Mouse (Mus musculus) limb, embryonic 14.5 days (tissue): ENCODE data around the gene Olfr166. TPM values are rescaled to one million over a fixed set of nuclear protein-coding genes. Genes with fewer than 3 reads are reported as not detected.
"Not testable (repeated sequence)": the region's sequence is repeated elsewhere in the genome, so short reads cannot be mapped to it uniquely, and the experiment has no call there.

Experiments
- ATAC-seq: fragments of 200-750 bp; cut with Nextera tagmentation; 2 replicates; pipeline ENCODE4 v1.8.0; 2017; ENCODE audit warnings: low read depth, moderate number of reproducible peaks, moderate TSS enrichment; ENCODE audit not compliant: low FRiP score
- DNase-seq: peaks from one replicate; pipeline ENCODE4 v3.0.0-alpha.2; 2015; ENCODE audit warnings: low spot score
- H3K27ac ChIP-seq: fragments of 300-500 bp; sonication (generic); replicated peaks from 2 replicates; pipeline ENCODE4 v1.5.1; 2014; ENCODE audit warnings: low read depth, mild to moderate bottlenecking, low read length, moderate library complexity, mixed read lengths
- H3K27me3 ChIP-seq: fragments of 300-500 bp; sonication (generic); 2 replicates; pipeline ENCODE4 v1.6.1; 2014; ENCODE audit warnings: low read length, mixed read lengths; ENCODE audit not compliant: control insufficient read depth, insufficient read depth
- H3K36me3 ChIP-seq: fragments of 300-500 bp; sonication (generic); 2 replicates; pipeline ENCODE4 v1.6.1; 2014; ENCODE audit warnings: mild to moderate bottlenecking, low read length, moderate library complexity, mixed read lengths; ENCODE audit not compliant: control insufficient read depth, insufficient read depth
- H3K4me1 ChIP-seq: fragments of 300-500 bp; sonication (generic); 2 replicates; pipeline ENCODE4 v1.6.1; 2014; ENCODE audit warnings: antibody characterized with exemption, low read length, mixed read lengths; ENCODE audit not compliant: control insufficient read depth, insufficient read depth
- H3K4me2 ChIP-seq: fragments of 300-500 bp; sonication (generic); replicated peaks from 2 replicates; pipeline ENCODE4 v1.6.1; 2014; ENCODE audit warnings: low read depth, mild to moderate bottlenecking, low read length, moderate library complexity; ENCODE audit not compliant: severe bottlenecking
- H3K4me3 ChIP-seq: fragments of 300-500 bp; sonication (generic); replicated peaks from 2 replicates; pipeline ENCODE4 v1.5.1; 2014; ENCODE audit warnings: low read length
- H3K9ac ChIP-seq: fragments of 300-500 bp; sonication (generic); 2 replicates; pipeline ENCODE4 v1.6.1; 2014; ENCODE audit warnings: mild to moderate bottlenecking, low read depth, low read length, moderate library complexity; ENCODE audit not compliant: severe bottlenecking
- H3K9me3 ChIP-seq: fragments of 300-500 bp; sonication (generic); 2 replicates; pipeline ENCODE4 v1.6.1; 2016; ENCODE audit warnings: low read length; ENCODE audit not compliant: control insufficient read depth
- POLR2A ChIP-seq: fragments of 200-500 bp; IDR thresholded peaks from 2 replicates; pipeline ENCODE4 v1.8.0; 2012; ENCODE audit warnings: inconsistent platforms, mild to moderate bottlenecking, moderate library complexity, borderline replicate concordance; ENCODE audit not compliant: insufficient read depth, insufficient read length; ENCODE audit errors: extremely low read depth
- WGBS: fragments of 180-500 bp; shearing (Covaris S2); extraction: QIAGEN DNeasy Blood & Tissue Kit; methylation state at CpG from one replicate; pipeline ENCODE4 v1.1.7; 2014; 5-methylcytosine and 5-hydroxymethylcytosine counted together
- polyA plus RNA-seq, 2 experiments: library from polyadenylated mRNA; depleted of rRNA in 1 of 2; stranded (reverse) in 1 of 2; unstranded in 1 of 2; fragments of >200 nt; fragmentation: Nextera tagmentation in 1 of 2; extraction: Ambion mirVana in 1 of 2; gene quantifications; 2 replicates each; pipeline versions ENCODE4 v1.2.1 to v1.2.3; 2012 to 2014

Gene Olfr166
- polyA plus RNA-seq (2012; rRNA removed): not detected in 2 replicates
- not detected in 2 replicates for polyA plus RNA-seq (2014; fragmentation: Nextera tagmentation; extraction: Ambion mirVana)

DNA sequence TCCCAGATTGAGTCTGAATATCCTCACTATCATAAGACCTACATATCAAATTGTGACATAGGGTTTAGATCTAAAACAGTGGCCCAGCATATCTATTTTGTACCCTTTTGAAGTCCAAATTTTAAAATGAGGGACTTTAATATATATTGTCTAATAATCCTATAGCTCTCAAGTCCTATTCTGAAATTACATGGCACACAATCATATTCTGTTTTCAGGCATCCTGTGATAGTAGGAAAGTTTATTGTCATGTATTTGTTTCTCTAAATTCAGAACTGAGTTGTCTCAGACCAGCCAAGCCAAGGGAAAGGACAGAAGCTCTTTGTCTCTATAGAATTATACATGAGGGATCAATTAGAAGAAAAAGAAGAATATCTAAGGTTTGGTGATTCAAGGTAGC lies at the start of gene Olfr166:
Olfr166 (plus strand) TSS at position 301 of the 400 bp plus-strand sequence.
- 0 out of 2 replicates have a peak, but pooled peaks cover 4% of the 10 kb centered on the region for H3K9me3 ChIP-seq
- no peak for TF ChIP-seq POLR2A
- H3K4me1 ChIP-seq: no peaks in the 10 kb centered on the region
- H3K36me3 ChIP-seq: no peaks in the 10 kb centered on the region
- H3K9ac ChIP-seq: no peak within 1 kb of the TSS
- H3K4me3 ChIP-seq: no peak within 1 kb of the TSS
- DNase-seq (no peak), ATAC-seq (no peak)
- H3K27ac ChIP-seq: no peak within 1 kb of the TSS
- no peaks in the 10 kb centered on the region for H3K27me3 ChIP-seq
- no peak within 1 kb of the TSS for H3K4me2 ChIP-seq

DNA sequence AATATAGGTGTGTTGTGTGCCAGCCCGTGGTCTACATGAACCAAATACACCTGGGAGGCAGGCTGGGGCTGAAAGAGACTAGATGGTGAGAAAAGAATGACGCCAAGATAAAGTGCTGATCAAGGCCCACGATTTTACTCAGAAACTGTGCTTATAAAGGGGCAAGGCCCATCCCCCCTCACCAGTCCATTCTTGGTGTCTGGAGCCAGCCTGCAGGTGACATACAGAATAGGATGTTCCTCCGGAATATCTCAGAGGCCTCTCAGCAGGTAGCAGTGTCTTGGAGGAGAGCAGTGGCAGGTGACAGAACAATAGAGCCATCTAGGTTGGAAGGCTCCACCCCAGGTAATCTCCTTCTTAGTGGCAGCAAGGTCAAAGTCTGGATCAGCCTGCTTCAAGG lies 24.8 kb upstream of the Olfr166 start:
- not testable (repeated sequence) for H3K9ac ChIP-seq, H3K4me1 ChIP-seq, H3K27ac ChIP-seq, H3K36me3 ChIP-seq, H3K4me3 ChIP-seq, H3K9me3 ChIP-seq, H3K4me2 ChIP-seq, H3K27me3 ChIP-seq, ATAC-seq, DNase-seq
- 89% methylated on average over 4 of the region's 4 CpGs for WGBS

DNA sequence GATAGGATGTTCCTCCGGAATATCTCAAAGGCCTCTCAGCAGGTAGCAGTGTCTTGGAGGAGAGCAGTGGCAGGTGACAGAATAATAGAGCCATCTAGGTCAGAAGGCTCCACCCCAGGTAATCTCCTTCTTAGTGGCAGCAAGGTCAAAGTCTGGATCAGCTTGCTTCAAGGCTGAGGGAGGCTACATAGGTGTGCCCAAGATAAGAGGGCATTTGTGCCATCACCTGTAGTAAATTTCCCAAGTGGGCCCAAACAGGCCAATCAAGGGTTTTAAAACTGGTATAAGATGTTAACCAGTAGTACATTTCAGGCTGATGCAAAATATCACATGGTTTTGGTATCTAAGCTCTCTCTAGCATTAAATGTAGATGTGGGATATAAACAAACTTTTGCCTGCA lies 19.1 kb upstream of the Olfr166 start:
- Histone ChIP-seq H3K4me1 (no peaks in the 10 kb centered on the region), H3K36me3 (no peaks in the 10 kb centered on the region), H3K27ac (no peak overlapping the region), H3K9me3 (no peaks in the 10 kb centered on the region), H3K9ac (no peak overlapping the region), H3K4me3 (no peak overlapping the region), H3K4me2 (no peak overlapping the region), H3K27me3 (no peaks in the 10 kb centered on the region)
- TF ChIP-seq POLR2A: no peak
- 100% methylated on average over 1 of the region's 1 CpGs for WGBS
- DNase-seq (no peak), ATAC-seq (no peak)

DNA sequence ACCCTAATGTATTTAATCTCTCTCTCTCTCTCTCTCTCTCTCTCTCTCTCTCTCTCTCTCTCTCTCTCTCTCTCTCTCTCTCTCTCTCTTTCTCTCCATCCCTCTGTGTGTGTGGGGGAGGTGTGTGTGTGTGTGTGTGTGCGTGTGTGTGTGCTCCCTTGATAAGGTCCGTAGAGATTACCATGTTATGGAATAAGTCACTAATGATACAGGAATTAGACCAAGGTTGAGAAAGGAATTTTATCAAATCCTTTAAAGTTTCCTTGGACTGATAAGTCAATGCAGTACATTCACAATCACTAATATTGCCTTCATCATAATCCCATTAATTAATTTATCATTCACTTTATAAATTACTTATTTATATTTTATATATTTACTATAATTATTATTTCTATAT lies 38.7 kb downstream of the Olfr166 start, which contains the start of gene Olfr167:
Olfr167 (minus strand) TSS at position 101 of the 400 bp plus-strand sequence.
- Histone ChIP-seq H3K9ac (no peak within 1 kb of the TSS), H3K27ac (no peak within 1 kb of the TSS), H3K27me3 (no peaks in the 10 kb centered on the region), H3K9me3 (no peaks in the 10 kb centered on the region), H3K4me3 (no peak within 1 kb of the TSS), H3K4me1 (no peaks in the 10 kb centered on the region), H3K4me2 (no peak within 1 kb of the TSS), H3K36me3 (no peaks in the 10 kb centered on the region)
- DNase-seq (no peak), ATAC-seq (no peak)
- no peak for TF ChIP-seq POLR2A
- WGBS: 79% methylated on average over 2 of the region's 2 CpGs

DNA sequence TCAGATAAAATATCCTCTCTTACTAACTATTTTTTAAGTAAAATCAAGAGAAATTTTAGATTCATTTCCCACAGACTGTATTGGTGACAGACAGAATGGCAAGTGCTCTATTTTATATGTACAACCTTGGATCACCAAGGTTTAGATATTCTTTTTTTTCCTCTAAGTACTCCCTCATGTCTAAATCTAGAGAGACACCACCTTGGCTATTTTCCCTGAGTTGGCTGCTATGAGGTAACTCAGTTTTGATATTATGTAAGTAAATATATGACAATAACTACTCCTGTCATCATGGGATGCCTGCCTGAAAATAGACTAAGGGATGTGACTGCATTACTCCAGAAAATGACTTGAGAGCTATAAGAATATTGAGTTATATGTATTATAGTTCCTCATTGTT lies 52.0 kb downstream of the Olfr166 start, which contains the start of gene Olfr168:
Olfr168 (minus strand) TSS at position 101 of the 400 bp plus-strand sequence.
- TF ChIP-seq POLR2A: no peak
- H3K4me1 ChIP-seq: no peaks in the 10 kb centered on the region
- no peak within 1 kb of the TSS for H3K4me2 ChIP-seq
- no peak within 1 kb of the TSS for H3K27ac ChIP-seq
- DNase-seq: no peak
- no peak within 1 kb of the TSS for H3K9ac ChIP-seq
- no peaks in the 10 kb centered on the region for H3K9me3 ChIP-seq
- H3K27me3 ChIP-seq: no peaks in the 10 kb centered on the region
- no peak within 1 kb of the TSS for H3K4me3 ChIP-seq
- H3K36me3 ChIP-seq: no peaks in the 10 kb centered on the region
- no peak for ATAC-seq

Other genes with a start within 250 kb of the Olfr166 start
- gene Olfr164, start 169.6 kb upstream of the Olfr166 start, polyA plus RNA-seq (2012; rRNA removed): not detected in 2 replicates
- gene Olfr164, start 169.6 kb upstream of the Olfr166 start, polyA plus RNA-seq (2014; fragmentation: Nextera tagmentation; extraction: Ambion mirVana): not detected in 2 replicates
- not detected in 2 replicates for gene Olfr165, start 60.6 kb upstream of the Olfr166 start, polyA plus RNA-seq (2012; rRNA removed)
- gene Olfr165, start 60.6 kb upstream of the Olfr166 start, polyA plus RNA-seq (2014; fragmentation: Nextera tagmentation; extraction: Ambion mirVana): not detected in 2 replicates
- not detected in 2 replicates for gene Olfr167, start 38.6 kb downstream of the Olfr166 start, polyA plus RNA-seq (2012; rRNA removed)
- gene Olfr167, start 38.6 kb downstream of the Olfr166 start, polyA plus RNA-seq (2014; fragmentation: Nextera tagmentation; extraction: Ambion mirVana): not detected in 2 replicates
- gene Olfr168, start 51.9 kb downstream of the Olfr166 start, polyA plus RNA-seq (2012; rRNA removed): not detected in 2 replicates
- not detected in 2 replicates for gene Olfr168, start 51.9 kb downstream of the Olfr166 start, polyA plus RNA-seq (2014; fragmentation: Nextera tagmentation; extraction: Ambion mirVana)
- gene Olfr169, start 88.1 kb downstream of the Olfr166 start, polyA plus RNA-seq (2012; rRNA removed): not detected in 2 replicates
- gene Olfr169, start 88.1 kb downstream of the Olfr166 start, polyA plus RNA-seq (2014; fragmentation: Nextera tagmentation; extraction: Ambion mirVana): not detected in 2 replicates
- gene Olfr170, start 128.2 kb downstream of the Olfr166 start, polyA plus RNA-seq (2012; rRNA removed): not detected in 2 replicates
- gene Olfr170, start 128.2 kb downstream of the Olfr166 start, polyA plus RNA-seq (2014; fragmentation: Nextera tagmentation; extraction: Ambion mirVana): not detected in 2 replicates
- gene Olfr171, start 146.2 kb downstream of the Olfr166 start, polyA plus RNA-seq (2012; rRNA removed): not detected in 2 replicates
- not detected in 2 replicates for gene Olfr171, start 146.2 kb downstream of the Olfr166 start, polyA plus RNA-seq (2014; fragmentation: Nextera tagmentation; extraction: Ambion mirVana)
- gene Lamp3, start 222.7 kb downstream of the Olfr166 start, polyA plus RNA-seq (2012; rRNA removed): not detected in 2 replicates
- 0.07 TPM in 1 of 2 replicates, not detected in the other for gene Lamp3, start 222.7 kb downstream of the Olfr166 start, polyA plus RNA-seq (2014; fragmentation: Nextera tagmentation; extraction: Ambion mirVana)